Mouse (Mus musculus): ENCODE results near the gene Pbx4. TPM values are rescaled to one million over a fixed set of nuclear protein-coding genes. Genes with fewer than 3 reads are reported as not detected.

Pbx4 gene
- total RNA-seq, 2 experiments from 2014 or later, result 10.2 to 15.0 TPM

DNA sequence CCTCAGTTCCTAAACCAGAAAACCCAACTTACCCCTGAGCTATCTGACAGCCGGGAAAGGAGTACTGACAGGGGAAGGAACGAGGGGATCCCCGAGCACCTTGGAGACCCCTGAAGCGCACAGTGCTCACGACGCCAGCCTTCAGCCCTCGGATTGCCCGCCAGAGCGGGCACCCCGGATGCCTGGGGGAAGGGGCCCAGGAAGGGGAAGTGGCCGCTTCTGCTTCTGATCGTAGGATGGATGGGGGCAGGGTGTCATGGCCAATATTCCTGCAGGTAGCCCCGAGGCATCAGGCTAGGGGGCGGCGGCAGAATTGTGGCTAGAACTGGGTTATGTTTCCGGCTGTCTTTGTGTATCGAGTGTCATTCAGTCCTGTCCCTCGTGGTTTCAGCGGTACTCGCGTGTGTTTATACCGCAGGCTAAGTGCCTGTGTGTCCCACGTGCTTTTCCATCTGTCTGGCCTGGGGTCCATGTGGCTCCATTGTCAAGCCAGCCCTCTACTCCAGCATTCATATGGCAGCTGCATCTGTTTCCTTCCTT is 23.4 kb upstream of the Pbx4 start:
- ATAC-seq (replicated peaks; ENCODE audit: poor library complexity), result peak; percentile 40

DNA sequence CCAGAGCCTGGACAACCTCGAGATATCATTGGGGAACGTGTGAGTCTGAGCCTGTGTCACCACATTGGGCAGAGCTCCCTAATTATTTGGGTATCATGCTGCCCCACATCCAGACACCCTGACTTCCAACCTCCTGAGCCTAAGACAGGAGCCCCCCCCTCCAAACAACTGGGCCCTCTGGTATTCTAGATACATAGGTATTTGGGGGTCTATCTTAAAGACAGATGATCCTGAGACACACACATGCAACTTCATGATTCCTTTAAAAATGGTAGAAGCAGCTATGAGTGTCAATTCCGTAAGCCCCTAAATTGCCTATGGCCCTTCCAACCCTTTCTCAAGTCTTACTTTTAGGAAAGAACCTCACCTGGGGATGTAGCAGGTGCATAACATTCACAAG is 22.5 kb upstream of the Pbx4 start:
- no peak for ATAC-seq (replicated peaks; ENCODE audit: poor library complexity)

DNA sequence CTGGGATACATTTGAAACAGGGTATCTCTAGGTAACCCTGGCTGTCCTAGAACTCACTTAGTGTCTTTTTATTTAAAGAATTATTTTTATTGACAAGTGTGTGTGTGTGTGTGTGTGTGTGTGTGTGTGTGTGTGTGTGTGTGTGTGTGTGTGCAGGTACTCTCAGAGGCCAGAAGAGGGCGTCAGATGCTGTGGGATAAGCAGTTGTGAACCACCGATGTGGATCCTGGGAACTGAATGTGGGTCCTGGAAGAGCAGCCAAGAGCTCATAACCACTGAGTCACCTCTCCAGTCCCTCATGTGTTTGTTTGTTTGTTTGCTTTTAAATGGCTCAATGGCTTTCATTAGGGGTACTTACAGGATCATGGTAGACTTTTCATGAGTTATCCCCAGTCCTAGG is 17.4 kb upstream of the Pbx4 start:
- no peak for ATAC-seq (replicated peaks; ENCODE audit: poor library complexity)

DNA sequence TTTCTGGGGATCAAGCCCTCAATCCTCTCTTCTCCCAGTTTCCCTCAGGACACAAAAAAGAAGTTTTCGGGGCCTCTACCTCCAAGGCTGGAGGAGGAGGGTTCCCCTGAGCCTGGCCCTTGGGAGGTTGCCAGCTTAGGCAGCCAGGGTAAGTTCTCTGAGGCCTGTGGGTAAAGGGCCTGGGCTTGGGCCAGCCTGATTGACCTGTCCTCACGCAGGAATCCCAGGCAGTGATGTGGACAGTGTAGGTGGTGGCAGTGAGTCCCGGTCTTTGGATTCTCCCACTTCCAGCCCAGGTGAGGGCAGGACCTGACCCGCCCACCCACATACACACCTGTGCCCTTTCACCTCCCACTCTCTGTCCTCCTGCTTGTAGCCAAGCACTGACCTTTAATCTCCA is 16.9 kb upstream of the Pbx4 start:
- ATAC-seq (replicated peaks; ENCODE audit: poor library complexity), result no peak

DNA sequence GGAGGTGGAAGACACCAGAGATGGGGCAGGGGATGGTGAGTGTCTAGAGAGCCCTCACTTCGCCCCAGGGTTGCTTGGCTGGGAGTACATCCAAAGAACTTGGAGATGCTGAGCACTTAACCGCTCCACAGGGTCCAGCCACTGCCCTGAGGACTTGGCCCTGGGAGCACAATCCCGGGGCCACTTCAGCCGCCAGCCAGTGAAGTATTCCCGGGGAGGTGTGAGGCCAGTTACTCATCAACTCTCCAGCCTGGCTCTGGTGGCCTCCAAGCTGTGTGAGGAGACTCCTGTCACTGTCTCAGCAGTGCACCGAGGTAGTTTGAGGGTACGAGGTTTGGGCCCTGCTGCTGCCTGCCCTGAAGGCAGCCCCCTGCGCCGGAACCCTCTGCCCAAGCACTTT is 11.8 kb upstream of the Pbx4 start:
- no peak for ATAC-seq (replicated peaks; ENCODE audit: poor library complexity)

DNA sequence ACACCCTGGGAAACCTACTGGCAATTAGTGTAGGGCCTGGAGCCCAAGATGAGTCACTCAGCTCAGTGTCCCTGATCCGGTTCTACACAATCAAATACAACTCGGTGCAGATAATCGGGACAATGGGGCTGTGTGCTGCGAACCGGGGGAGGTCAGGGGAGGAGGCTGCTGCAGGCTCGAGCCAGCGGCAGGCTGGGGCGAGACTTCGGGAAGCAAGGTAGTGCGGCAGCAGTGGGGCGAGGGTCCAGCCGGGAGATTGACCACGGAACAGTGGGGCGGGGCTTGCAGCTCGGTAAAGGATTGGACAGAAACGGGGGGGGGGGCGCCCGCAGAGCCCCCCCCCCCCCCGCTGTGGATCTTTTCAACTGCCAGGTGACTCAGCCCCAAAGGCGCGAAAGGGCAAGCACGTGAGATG is 10.3 kb upstream of the Pbx4 start:
- peak; percentile 32 for ATAC-seq (replicated peaks; ENCODE audit: poor library complexity)

DNA sequence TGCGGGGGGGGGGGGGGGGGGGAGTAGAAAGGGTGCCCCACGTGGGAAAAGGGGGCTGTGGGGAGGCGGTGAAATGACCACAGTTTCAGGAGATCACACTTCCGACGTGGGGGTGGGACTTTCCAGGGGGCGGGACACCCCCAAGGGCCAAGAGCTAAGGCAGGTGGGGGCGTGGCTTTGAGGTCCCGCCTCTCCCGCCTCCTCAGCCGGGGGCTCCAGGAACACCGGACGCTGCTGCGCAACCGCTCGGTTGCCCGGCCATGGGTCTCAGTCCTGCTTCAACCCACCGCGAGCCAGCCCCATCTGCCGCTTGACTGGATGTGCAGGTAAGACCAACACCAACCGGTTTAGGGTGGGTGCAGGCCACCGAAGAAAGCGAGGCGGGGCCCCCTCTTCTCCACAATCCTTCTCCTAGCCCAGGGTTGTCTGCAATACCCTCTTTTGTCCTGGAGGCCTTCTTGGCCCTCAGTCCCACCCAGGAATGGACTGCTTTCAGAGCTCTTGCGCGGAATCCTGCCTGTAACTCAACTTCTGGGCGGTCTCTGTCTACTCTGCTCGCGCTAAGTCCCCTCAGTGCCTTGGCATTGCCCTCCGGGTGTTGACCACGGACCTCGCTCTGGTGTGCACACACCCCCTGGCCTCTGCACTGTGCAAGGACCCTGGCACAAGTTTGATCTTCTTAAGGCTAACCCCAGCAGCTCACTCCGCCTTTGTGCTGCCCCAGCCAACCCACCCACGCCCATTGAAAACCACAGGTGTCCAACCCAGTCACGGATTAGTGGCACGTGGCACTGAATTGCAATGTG is 9.7 kb upstream of the Pbx4 start, which contains the start of gene Lpar2:
Gene Lpar2, plus strand, starts transcription at position 44 of the 806 bp plus-strand sequence.
- ATAC-seq (replicated peaks; ENCODE audit: poor library complexity), result peak; percentile 71

DNA sequence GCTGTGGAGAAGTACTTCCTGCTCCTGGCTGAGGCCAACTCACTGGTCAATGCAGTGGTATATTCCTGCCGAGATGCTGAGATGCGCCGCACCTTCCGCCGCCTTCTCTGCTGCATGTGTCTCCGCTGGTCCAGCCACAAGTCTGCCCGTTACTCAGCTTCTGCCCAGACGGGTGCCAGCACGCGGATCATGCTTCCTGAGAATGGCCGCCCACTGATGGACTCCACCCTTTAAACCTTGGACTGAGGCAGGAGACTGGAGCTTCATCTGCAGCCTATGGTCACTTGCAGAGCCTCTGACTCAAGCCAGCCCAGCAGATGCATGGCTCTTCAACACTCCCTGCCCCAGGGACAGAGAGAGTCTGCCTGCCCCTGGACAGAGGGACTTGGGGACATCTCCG is 5.9 kb upstream of the Pbx4 start:
- ATAC-seq (replicated peaks; ENCODE audit: poor library complexity), result no peak

DNA sequence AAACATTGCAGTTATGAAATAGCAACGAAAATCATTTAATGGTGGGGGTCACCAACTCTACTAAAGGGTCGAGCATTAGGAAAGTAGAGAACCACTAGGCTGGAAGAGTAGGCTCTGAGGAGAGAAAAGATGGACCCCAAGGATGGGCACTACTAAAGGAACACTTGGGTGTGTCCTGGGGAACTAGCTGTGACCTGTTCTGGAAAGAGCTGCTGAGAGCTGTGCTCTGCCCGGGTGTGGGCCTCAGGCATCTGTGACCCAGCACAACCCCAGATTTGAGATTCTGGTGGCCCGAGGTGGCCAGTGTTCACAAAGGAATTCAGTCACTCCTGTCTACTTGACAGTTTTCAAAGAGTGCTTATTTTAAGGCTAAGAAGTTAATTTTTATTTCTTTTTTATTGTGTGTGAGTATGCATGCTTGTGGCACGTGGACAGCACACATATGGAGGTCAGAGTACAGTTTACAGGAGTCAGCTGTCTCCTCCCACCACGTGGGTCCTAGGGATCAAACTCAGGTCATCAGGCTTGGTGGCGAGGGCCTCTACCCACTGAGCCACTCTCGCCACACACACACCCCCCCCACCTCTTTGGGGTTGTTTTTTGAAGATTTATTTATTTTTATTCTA is 4.9 kb downstream of the Pbx4 start:
- ATAC-seq (replicated peaks; ENCODE audit: poor library complexity), result no peak

DNA sequence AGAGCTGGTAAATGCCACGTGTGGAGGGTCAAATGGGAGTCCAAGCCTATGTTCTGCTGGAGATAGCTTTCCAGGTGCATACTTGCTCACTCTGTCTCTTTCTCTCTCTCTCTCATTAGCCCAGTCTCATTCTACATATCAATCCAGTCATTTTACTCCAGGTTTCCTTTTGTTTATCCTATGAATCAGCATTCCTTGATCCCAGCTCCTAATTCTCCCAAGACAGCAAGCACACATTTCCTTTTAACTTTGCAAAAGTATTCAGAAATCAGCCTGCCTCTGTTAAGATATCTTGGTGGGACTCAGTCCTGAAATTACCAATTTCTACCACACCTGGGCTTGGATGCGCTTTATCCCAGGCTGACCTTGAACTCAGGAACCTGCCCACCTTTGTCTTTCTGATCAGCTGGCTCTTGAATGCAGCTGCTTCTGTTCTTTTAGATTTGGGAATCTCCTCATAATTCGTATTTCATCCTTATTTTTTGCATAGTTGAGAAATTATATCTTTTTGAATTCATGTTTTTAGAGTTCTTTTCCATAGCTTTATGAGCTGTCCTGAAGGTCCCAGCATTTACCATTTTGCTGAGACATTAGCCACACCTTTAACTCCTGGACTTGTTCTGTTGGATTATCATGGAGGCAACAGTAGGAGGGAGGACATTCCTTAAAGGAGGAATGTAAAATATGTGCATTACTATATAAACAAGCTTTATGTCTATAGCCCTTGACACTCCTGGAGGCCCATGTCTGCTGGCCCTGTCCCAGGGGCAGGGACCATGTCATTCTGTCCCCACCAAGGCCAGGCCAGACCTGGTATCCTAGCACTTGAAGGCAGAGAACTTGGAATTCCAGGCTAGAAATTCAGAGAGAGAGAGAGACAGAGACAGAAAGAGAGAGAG is 15.1 kb downstream of the Pbx4 start:
- ATAC-seq (replicated peaks; ENCODE audit: poor library complexity), result no peak

DNA sequence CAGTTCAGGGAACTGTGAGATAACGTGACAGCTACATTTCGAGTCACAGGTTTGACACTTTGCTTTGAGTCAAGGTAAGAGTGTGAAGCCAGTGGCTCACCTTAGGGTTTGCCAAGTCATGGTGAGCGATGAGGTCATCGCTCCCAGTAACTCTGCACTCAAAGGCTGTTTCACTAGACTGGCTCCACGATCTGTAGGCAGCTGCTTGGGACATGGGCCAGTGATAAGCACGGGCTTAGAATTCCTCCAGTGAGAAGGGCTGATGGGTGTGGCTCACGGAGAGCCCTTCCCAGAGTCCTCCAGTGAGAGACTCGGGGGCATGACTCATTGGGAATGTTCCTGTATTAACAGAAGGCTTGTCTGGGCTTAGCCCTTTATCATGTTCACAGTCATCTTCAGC is 16.7 kb downstream of the Pbx4 start:
- ATAC-seq (replicated peaks; ENCODE audit: poor library complexity), result no peak

DNA sequence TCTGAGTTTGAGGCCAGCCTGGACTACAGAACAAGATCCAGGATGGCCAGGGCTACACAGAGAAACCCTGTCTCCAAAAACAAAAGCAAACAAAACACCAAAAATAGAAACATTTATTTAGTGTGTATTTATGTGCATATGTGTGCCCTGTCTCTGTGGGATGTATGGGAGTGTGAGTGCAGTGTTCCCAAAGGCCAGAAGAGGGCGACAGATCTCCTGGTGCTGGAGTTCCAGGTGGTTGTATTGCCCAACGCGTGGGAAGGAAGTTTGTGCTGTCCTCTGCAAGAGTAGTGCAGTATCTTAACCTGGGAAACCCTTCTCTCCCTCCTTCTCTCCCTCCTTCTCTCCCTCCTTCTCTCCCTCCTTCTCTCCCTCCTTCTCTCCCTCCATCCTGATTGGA is 17.6 kb downstream of the Pbx4 start:
- peak; percentile 93 for ATAC-seq (replicated peaks; ENCODE audit: poor library complexity)

DNA sequence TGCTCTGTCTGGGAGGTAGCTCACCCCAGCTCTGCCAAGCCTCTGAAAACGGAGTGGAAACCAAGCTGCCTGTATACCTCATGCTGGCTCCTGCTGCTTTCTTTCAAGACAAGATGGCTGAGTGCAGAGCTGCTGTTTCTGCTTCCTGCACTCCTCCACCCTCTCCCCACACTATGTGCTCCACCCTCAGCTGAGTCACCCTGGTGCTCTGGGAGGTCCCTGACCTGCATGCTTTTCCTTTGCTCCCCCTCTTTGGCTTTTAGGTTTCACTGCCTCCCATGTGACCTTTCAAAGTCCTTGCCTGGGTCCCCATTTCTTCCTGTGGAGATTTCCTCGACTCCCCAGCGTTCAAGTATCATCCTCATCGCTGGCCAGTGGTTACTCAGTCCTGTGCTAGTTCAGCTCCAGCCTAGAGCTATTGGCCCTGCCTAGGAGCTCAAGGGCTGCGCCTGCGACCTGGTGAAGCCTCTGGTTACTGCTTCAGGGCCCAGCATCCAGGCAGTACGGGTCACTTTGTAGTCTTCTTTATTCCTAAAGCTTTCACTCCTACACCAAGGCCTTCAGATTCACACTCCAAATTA is 18.7 kb downstream of the Pbx4 start:
- ATAC-seq (replicated peaks; ENCODE audit: poor library complexity), result peak; percentile 37; the same call in 1 of the 2 replicates

DNA sequence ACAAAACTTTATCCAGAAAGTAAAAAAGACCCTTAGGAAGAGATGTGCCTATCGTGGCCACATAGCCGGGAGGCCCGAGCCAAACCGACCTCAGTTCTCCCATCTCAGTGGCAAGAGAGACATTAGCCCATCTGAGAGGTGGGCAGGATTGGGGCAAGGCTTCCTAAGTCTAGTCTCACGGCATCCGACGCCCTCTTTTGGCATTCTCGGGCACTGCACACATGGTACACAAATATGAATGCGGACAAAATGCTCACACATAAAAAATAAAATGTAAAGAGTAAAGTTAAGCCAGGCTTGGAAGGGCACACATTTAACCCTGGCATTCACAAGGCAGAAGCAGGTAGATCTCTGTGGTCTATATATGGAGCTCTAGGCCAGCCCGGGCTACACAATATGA is 21.6 kb downstream of the Pbx4 start:
- no peak for ATAC-seq (replicated peaks; ENCODE audit: poor library complexity)

DNA sequence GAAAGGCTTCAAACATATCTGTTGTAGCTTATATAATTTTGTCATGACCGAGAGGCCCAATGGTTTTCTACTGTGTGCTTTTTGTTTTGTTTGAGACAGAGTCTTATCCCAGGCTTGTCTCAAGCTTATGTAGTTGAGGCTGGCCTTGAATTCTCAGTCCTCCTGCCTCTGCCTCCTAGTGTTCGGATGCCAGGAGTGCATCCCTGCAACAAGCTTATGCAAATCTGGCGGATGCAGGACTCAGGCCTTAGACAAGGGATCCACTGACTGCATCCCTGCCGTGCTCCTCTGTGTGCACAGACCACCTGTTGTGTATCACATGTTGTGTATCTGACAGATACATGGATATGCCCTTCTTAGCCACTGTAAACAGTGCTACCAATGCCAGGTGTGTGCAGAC is 28.5 kb downstream of the Pbx4 start:
- peak; percentile 67 for ATAC-seq (replicated peaks; ENCODE audit: poor library complexity)

DNA sequence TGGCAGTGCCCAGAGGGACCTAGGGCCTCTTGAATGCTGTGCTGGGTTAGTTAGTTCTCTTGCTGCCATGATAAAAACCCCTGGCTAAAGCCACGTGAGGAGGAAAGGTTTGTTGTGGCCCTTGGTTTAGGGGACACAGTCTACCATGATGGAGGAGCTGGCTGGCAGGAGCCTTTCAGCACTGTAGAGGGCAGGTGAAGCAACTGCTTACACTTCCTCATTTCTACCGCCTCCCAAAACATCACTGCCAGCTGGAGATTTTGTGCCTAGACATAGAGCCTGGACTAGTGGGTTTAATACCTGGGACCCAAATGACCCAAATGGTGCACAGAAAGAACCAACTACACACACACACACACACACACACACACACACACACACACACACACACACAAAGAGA is 29.0 kb downstream of the Pbx4 start:
- ATAC-seq (replicated peaks; ENCODE audit: poor library complexity), result peak; percentile 54; the same call in 1 of the 2 replicates

DNA sequence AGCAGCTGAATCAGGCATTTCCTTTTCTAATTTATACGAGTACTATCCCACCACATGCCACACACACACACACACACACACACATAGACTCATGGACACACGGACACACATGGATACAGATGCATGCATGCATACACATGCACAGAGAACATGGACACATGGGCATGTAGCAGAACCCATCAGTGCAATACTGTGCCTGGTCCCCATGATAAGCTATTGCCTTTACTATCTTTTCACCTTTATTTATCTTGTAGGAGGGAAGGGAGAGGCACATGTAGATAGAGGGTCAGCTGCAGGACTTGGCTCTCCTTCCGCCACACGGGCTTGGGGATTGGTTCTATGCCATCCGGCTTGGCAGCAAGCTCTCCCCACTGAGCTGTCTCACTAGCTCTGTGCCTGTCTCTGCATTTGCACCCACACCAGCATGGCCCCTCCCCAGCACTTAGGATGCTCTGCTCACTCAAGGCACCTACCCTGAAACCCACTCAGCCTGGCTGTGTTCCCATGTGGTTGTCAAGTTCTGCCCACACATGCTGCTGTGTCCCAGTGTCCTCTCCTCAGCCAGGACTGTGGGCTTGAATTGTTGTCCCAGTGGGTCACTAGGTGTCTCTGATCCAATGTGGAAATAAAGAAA is 31.2 kb downstream of the Pbx4 start:
- peak; percentile 43 for ATAC-seq (replicated peaks; ENCODE audit: poor library complexity)

DNA sequence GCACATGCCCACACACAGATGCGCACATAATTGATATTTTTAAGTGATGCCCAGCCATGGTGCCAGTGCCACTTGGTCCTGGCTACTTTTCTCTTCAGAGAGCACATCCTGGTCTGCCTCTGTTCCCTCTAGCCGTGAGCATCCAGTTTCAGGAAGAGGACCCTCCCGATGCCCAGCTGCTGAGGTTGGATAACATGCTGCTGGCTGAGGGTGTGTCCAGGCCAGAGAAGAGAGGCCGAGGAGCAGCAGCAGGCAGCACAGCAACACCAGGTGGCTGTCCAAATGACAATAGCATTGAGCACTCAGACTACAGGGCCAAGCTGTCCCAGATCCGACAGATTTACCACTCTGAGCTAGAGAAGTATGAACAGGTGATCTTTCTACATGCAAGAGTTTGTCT is 31.9 kb downstream of the Pbx4 start:
- no peak for ATAC-seq (replicated peaks; ENCODE audit: poor library complexity)

DNA sequence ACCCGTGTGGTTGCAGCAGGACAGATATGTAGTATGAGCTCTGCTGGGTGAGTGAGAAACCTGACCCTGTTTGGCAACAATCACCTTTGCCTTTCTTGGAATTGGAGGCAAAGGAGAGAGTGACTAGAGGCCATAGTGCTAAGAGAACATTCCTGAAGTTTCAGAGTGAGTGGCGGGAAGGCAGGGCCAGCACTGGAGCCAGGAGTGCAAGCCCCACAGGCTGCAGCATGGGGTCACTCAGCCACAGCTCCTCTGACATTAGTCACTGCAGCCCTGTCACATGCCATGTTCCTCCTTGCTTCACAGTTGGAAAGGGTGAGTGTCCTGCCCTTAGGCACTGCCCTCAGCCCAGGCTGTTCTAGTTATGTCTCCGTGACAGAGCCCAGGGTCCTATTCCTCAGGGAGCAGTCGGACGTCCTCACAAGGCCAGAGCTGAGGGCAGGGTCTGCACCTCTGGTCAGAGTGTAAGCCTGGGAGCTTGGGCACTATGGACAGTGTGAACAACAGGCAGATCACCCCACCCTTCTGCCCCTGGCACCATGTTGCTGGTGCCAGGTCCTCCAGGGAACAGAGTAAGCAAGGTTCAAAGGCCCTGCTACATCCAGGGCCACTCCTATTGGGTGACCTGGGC is 35.5 kb downstream of the Pbx4 start:
- no peak for ATAC-seq (replicated peaks; ENCODE audit: poor library complexity)

Measured in megakaryocyte progenitor cell, adult 5-6 weeks (primary cell).